ENCODE assay signal across 9 mouse cellular contexts in genomic region chr8:87960061-87960749, GRCm38 (mm10). TPM values are rescaled to one million over a fixed set of nuclear protein-coding genes. Genes with fewer than 3 reads are reported as not detected.
DNase-seq lines count a peak whose midpoint lies in the region; ATAC-seq and TF ChIP-seq lines count a peak whose summit lies in the region.
"Had no signal": no experiment of that assay in that cellular context is flagged by ENCODE, and none has a peak within 500 bp of the region (broad histone marks: within the 10 kb centered on the region; RNA-seq: fewer than 3 reads in every experiment).

No protein-coding gene starts in this region.

- no peak for TF ChIP-seq EP300 in liver, embryonic 14.5 days (IDR thresholded peaks at IDR 0.05; ENCODE audit: low read depth)

- WGBS in forebrain, embryonic 16.5 days = 0% methylated on average over 66 of the region's 76 CpGs
- WGBS in liver, embryonic 14.5 days (ENCODE audit: insufficient replicate concordance) = 1% methylated on average over 67 of the region's 76 CpGs
- under 1% methylated on average over 39 of the region's 76 CpGs for WGBS in neural tube, embryonic 14.5 days

- no peak overlapping the region for H3K4me3 ChIP-seq in C2C12 (ENCODE audit: insufficient read depth, poor library complexity, severe bottlenecking)
- H3K4me3 ChIP-seq in forebrain, embryonic 16.5 days (replicated peaks; ENCODE audit: low read length) = peak overlapping the region; percentile 81
- H3K4me3 ChIP-seq in liver, embryonic 14.5 days (ENCODE audit: insufficient read depth in 1 of 2, low read depth in 2 of 2, low read length in 2 of 2) = peak overlapping the region; percentile 16 to 56; a peak in 2 of 4 replicates
- H3K4me3 ChIP-seq in neural tube, embryonic 14.5 days (ENCODE audit: low read depth, low read length) = peak overlapping the region; percentile 87

- peak; percentile 85 for DNase-seq in cerebellum, adult 11-12 months
- peak; percentile 84 to 85 for DNase-seq in heart, postnatal 10 days
- peak; percentile 78 to 83 for DNase-seq in kidney, postnatal 36 days
- DNase-seq in liver, embryonic 14.5 days (ENCODE audit: low read depth in 3 of 3, low spot score in 3 of 3) = no peak
- peak; percentile 77 for DNase-seq in urinary bladder, postnatal 14 days (ENCODE audit: low spot score)

- peak; percentile 76 for ATAC-seq in forebrain, embryonic 16.5 days
- ATAC-seq in liver, embryonic 14.5 days (ENCODE audit: insufficient read depth) = 0 out of 2 replicates have a peak, but pooled peaks have one; percentile 21
- peak; percentile 80 for ATAC-seq in neural tube, embryonic 14.5 days (ENCODE audit: low read depth)

- H3K27ac ChIP-seq in forebrain, embryonic 16.5 days (ENCODE audit: low read length) = peak overlapping the region; percentile 88
- H3K27ac ChIP-seq in liver, embryonic 14.5 days = no peak overlapping the region
- H3K27ac ChIP-seq in neural tube, embryonic 14.5 days (ENCODE audit: low read depth, low read length) = peak overlapping the region; percentile 95

- no peaks in the 10 kb centered on the region for H3K79me2 ChIP-seq in C2C12 (ENCODE audit: control insufficient read depth, insufficient read depth)

- peak overlapping the region; percentile 91 for H3K4me2 ChIP-seq in forebrain, embryonic 16.5 days (ENCODE audit: low read length)
- H3K4me2 ChIP-seq in liver, embryonic 14.5 days (ENCODE audit: low read depth) = peak overlapping the region; percentile 59
- peak overlapping the region; percentile 95 for H3K4me2 ChIP-seq in neural tube, embryonic 14.5 days (ENCODE audit: low read depth, low read length)

- H3K4me1 ChIP-seq in forebrain, embryonic 16.5 days (replicated peaks; ENCODE audit: control insufficient read depth, insufficient read depth, low read length) = peaks cover 43% of the 10 kb centered on the region
- no peaks in the 10 kb centered on the region for H3K4me1 ChIP-seq in liver, embryonic 14.5 days (replicated peaks; ENCODE audit: control insufficient read depth in 2 of 2, insufficient read depth in 2 of 2, low read length in 1 of 2)
- H3K4me1 ChIP-seq in neural tube, embryonic 14.5 days (ENCODE audit: control insufficient read depth, insufficient read depth, low read length) = peaks cover 36% of the 10 kb centered on the region

- H3K79me3 ChIP-seq in C2C12 (ENCODE audit: low read depth) = no peaks in the 10 kb centered on the region

- peaks cover 61% of the 10 kb centered on the region for H3K27me3 ChIP-seq in C2C12 (ENCODE audit: control insufficient read depth, insufficient read depth, insufficient read length)
- H3K27me3 ChIP-seq in forebrain, embryonic 16.5 days (replicated peaks; ENCODE audit: control insufficient read depth, insufficient read depth, low read length) = 0 out of 2 replicates have a peak, but pooled peaks cover 3% of the 10 kb centered on the region
- H3K27me3 ChIP-seq in liver, embryonic 14.5 days (ENCODE audit: control insufficient read depth, insufficient read depth, low read length) = peaks cover 80% of the 10 kb centered on the region
- H3K27me3 ChIP-seq in neural tube, embryonic 14.5 days (ENCODE audit: control insufficient read depth, insufficient read depth, low read length) = no peaks in the 10 kb centered on the region

- H3K9me3 ChIP-seq in forebrain, embryonic 16.5 days (ENCODE audit: control insufficient read depth, low read length) = no peaks in the 10 kb centered on the region
- H3K9me3 ChIP-seq in liver, embryonic 14.5 days (ENCODE audit: control insufficient read depth, low read length) = no peaks in the 10 kb centered on the region
- no peaks in the 10 kb centered on the region for H3K9me3 ChIP-seq in neural tube, embryonic 14.5 days (ENCODE audit: control insufficient read depth, low read length)

- H3K9ac ChIP-seq in forebrain, embryonic 16.5 days (replicated peaks; ENCODE audit: low read depth, low read length) = peak overlapping the region; percentile 92
- no peak overlapping the region for H3K9ac ChIP-seq in liver, embryonic 14.5 days (replicated peaks)
- H3K9ac ChIP-seq in neural tube, embryonic 14.5 days (replicated peaks; ENCODE audit: low read depth, low read length) = peak overlapping the region; percentile 74

- H3K36me3 ChIP-seq in C2C12 (ENCODE audit: control insufficient read depth, insufficient read depth) = no peaks in the 10 kb centered on the region
- H3K36me3 ChIP-seq in forebrain, embryonic 16.5 days (ENCODE audit: control insufficient read depth, insufficient read depth) = no peaks in the 10 kb centered on the region
- no peaks in the 10 kb centered on the region for H3K36me3 ChIP-seq in liver, embryonic 14.5 days (replicated peaks; ENCODE audit: control insufficient read depth, insufficient read depth, low read depth)
- H3K36me3 ChIP-seq in neural tube, embryonic 14.5 days (ENCODE audit: control insufficient read depth, insufficient read depth, low read length) = no peaks in the 10 kb centered on the region

- intact Hi-C loops in heart, postnatal 10 days (cut with DNase I) = loop anchor here (1.0 to 2.0 kb wide), 3 partner anchors 51 to 297 kb away; no protein-coding TSS in a partner anchor

- TF ChIP-seq CTCF in C2C12 (IDR thresholded peaks at IDR 0.05; ENCODE audit: control insufficient read depth, insufficient read depth, insufficient read length) = peak; percentile 60
- peak; percentile 18; the same call in 1 of the 2 replicates for TF ChIP-seq CTCF in liver, embryonic 14.5 days (IDR thresholded peaks at IDR 0.05; ENCODE audit: low read depth)

- peak overlapping the region; percentile 45 for H3ac ChIP-seq in C2C12 (ENCODE audit: control insufficient read depth, insufficient read length, low read depth)

TF ChIP-seq in C2C12, 6 proteins besides CTCF, POLR2A, EP300 and RAD21:
- no peak for TF ChIP-seq MYOD1 (IDR thresholded peaks at IDR 0.05; ENCODE audit: control insufficient read depth, insufficient read length, low read depth)
- no peak for TF ChIP-seq MYOG (IDR thresholded peaks at IDR 0.05; ENCODE audit: control insufficient read depth, extremely low read depth, insufficient read length)
- TF ChIP-seq CEBPB (IDR thresholded peaks at IDR 0.05; ENCODE audit: low read depth) = no peak
- no peak for TF ChIP-seq FOSL1 (IDR thresholded peaks at IDR 0.05; ENCODE audit: insufficient read depth, low read length, poor library complexity, severe bottlenecking)
- no peak for TF ChIP-seq MAX (IDR thresholded peaks at IDR 0.05)
- TF ChIP-seq USF1 (IDR thresholded peaks at IDR 0.05; ENCODE audit: low read depth) = no peak

RNA-seq across cellular contexts. Expression of gene Zfp423, which starts 0.8 kb away (rescaled TPM):
- polyA plus RNA-seq in C2C12 (2012; fragmentation: generic; extraction: Trizol) = 0.14 TPM
- 13.3 and 20.6 TPM in 2 replicates for polyA plus RNA-seq in forebrain, embryonic 16.5 days (2015; fragmentation: Nextera tagmentation; extraction: Ambion mirVana)
- total RNA-seq in heart, postnatal 10 days (2021) = 10 to 100 TPM in 1 of 2 experiments, 1 to 10 TPM in 1; 9.1 to 14.5 TPM
- polyA plus RNA-seq in liver, embryonic 14.5 days (2012; rRNA removed) = 0.52 and 0.60 TPM in 2 replicates
- polyA plus RNA-seq in liver, embryonic 14.5 days (2014; fragmentation: Nextera tagmentation; extraction: Ambion mirVana) = 0.52 TPM in 2 replicates
- 35.0 and 43.6 TPM in 2 replicates for polyA plus RNA-seq in neural tube, embryonic 14.5 days (2014; fragmentation: Nextera tagmentation; extraction: Ambion mirVana)
- total RNA-seq: MEL had no signal

Comparison
In these comparisons a context has a peak if more than half of its experiments do, and no peak if none do; other contexts are left out.
1. DNase-seq: peak in cerebellum, adult 11-12 months (single experiment), heart, postnatal 10 days (2 of 2), kidney, postnatal 36 days (2 of 2) and urinary bladder, postnatal 14 days (single experiment); none in liver, embryonic 14.5 days (0 of 3).
2. ATAC-seq: peak in every context shown above with its lines; median percentile 80 in neural tube, embryonic 14.5 days; 76 in forebrain, embryonic 16.5 days; 21 in liver, embryonic 14.5 days.
3. Peak in every context shown above with its lines, with median percentiles within 50 percentile points of each other: H3K4me2 ChIP-seq.